Mouse (Mus musculus): ENCODE measurements at regions not wholly inside any gene's neighbourhood (a gene's known extent, or its start where the extent isn't known, plus 50 kb on each side); places are given as distances from the start of the nearest gene placed in this dataset.
A peak's percentile ranks its signal among the peaks of the same experiment; 100 is the strongest.
"Not testable (repeated sequence)": the region's sequence is repeated elsewhere in the genome, so short reads cannot be mapped to it uniquely, and the experiment has no call there.

DNA sequence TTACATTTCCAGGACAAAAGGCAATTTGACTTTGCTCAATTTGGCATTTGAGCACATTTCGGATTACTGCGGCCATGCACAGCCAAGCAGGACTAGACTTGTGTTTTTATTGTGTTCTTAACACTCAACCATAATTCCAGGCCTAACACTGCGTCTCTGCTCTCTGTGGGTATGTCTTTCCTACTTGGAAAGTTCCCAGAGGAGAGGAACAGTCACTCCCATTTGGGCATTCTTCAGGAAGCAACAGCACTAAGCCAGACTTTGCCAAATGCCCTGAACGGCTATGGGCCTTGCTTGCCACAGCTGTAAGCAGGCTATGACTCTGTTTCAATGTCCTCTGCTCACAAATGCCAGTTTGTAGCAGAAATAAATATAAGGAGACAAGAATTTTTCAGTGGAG is 56.5 kb upstream of the Pdk3 start:
- peak in 1 of 2 experiments; percentile 2 for DNase-seq

DNA sequence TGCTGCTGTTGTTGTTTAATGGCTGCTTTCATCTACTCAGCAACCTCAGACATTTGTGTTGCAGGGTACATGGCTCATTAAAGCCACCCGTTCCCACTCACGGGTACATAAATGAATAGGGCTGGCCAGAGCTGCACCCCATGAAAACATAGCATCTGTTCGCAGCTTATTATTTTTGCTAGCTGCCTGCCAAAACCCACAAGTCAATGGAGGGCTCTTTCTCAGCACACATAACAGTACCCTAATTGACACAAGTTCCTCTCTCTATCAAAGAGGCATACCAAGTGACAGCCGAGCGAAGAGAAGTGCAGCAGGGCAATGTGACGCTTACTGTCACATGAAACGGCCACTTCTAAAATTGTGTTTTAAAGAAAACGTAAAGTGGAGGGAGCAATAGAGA is 57.0 kb upstream of the Pdk3 start:
- no peak for DNase-seq

- peak; percentile 72 to 90 for DNase-seq
Observed at GRCm38 (mm10) chrX:93889394-93890042, 57.5 kb upstream of the Pdk3 start.

DNA sequence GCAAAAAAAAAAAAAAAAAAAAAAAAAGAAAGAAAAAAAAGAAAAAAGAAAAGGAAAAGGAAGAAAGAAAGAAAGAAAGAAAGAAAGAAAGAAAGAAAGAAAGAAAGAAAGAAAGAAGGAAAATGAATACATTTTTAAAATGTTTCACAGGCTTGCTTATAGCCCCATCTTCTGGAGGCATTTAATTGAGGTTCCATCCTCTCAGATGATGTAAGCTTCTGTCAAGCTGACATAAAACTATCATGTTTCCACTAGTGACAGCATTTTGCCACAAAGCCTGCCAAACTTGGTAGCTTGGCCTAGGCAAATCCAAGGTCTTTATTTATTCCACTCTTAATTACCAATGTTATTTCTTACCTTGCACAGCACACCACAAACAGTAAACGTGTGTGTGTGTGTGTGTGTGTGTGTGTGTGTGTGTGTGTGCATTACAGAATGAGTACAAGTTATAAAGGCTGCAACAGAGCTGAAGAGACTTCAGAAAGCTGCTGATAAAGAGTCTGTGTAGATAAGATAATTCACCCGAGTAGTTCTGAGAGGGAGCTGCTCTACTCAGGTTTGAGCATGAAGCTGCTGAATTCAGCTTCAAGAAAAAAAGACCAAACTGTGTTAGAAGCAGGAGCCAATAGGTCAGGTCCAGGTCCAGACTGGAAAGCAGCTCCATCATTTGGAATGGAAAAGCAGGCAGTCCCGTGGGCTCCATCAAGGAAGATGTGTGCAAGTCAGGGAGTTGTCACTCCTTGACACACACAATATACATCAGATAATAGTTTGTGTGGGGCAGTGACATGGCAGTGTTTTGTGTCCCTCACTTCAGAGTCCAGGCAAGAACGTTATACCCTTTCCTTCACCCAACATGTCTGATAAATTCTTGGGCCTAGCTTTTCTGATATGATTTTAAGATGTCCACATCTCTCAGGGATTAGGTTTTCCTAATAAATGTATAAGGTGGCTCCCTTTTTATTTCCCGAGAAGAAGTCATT is 65.1 kb upstream of the Pdk3 start:
- no peak for DNase-seq

GRCm38 (mm10) chrX:93903209-93903608 is 65.2 kb upstream of the AU015836 start:
- DNase-seq, result no peak

GRCm38 (mm10) chrX:93905531-93905930 is 62.9 kb upstream of the AU015836 start:
- DNase-seq, result no peak

GRCm38 (mm10) chrX:93911087-93911840 is 57.2 kb upstream of the AU015836 start:
- peak; percentile 32 to 71 for DNase-seq

DNA sequence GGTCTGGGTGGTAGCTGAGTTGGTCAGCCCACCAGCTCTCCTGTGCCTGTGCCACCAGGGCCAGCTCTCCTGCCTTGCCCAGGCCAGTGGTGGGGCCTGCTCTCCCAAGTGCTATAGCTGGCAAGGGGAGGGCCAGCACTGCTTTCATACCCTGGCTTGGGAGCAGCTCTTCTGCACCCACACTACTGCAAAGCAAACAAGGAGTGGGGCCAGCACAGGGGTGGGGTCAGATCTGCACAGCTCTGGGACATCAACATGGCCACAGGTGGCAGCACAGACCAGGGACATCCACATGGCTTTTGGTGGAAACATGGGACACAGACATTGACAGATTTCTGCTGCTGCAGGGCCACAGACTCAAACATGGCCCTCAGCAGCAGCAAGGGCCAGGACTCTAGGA is 52.9 kb upstream of the AU015836 start:
- no peak for DNase-seq

DNA sequence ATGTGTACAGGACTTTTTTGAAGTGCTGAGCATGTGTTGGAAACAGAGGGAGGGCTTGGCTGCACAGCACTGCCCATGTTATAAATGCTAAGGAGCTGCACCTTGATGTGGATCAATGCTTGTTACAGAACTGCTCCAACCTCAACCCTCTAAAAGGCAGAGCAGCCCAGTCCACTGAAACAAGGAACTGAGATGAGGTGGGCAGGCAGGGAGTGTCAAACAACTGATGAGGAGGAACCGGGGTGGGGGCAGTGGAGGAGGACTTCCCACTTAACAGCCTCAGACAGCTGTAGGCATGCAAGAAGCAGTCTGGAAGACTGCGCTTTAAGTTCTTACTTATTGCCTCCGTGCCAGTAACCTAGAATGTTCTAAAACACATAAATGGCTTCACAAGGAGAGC is 51.1 kb upstream of the AU015836 start:
- DNase-seq, result not testable (repeated sequence)

All from heart, adult 18-20 months (tissue).